Mouse (Mus musculus) E14TG2a.4 (cell line): ENCODE data around the gene Atp6v1e1.

ENCODE experiments used
- CTCF ChIP-seq: conservative IDR thresholded peaks from 2 replicates; pipeline ENCODE4 v1.5.1; 2014; ENCODE audit warnings: low read length
- NANOG ChIP-seq: IDR thresholded peaks from 2 replicates; pipeline ENCODE4 v1.6.1; 2014; ENCODE audit warnings: borderline replicate concordance, low read length, mixed read lengths
- POU5F1 ChIP-seq: IDR thresholded peaks from 2 replicates; pipeline ENCODE4 v1.6.1; 2014; ENCODE audit warnings: low read length, borderline replicate concordance

DNA sequence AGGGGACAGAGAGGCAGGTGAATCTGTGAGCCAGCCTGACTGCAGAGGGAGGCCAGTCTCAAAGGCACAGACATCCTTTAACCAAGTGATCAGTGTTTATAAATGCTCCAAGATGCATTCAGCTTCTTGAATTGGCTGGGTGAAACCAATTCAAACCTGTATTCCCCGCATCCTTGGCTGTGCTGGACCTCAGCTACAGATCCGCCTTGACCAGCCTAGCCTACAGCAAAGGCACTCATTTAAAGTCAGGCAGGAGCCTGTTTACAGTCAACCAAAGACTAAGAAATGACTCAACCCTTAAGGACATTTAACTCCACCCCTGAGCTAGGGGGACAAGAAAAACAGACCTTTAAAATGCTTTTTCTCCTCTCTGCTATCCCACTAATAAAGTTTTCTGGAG lies 3.3 kb downstream of the Atp6v1e1 start:
- TF ChIP-seq CTCF (no peak), POU5F1 (no peak), NANOG (no peak)
